Mouse (Mus musculus): ENCODE measurements around the gene Ctsg. TPM values are rescaled to one million over a fixed set of nuclear protein-coding genes. Genes with fewer than 3 reads are reported as not detected.

Gene Ctsg
- total RNA-seq, 4 experiments from 2014 or later: not detected

Small RNAs within 50 kb of the gene (microRNA-seq; reads per million reads assigned to microRNA genes)
- 0 reads per million in 2 experiments for gene Mir6949

Other genes starting within 250 kb of the Ctsg start
- gene Nynrin, start 248.6 kb downstream of the Ctsg start, total RNA-seq (2022): 10 to 100 TPM; 14.3 to 23.2 (median 17.2) TPM
- gene Cbln3, start 218.2 kb downstream of the Ctsg start, total RNA-seq (2022): under 1 TPM in 3 of 4 experiments, not detected in 1; 0.05 to 0.22 (median 0.06) TPM
- 10 to 100 TPM; 19.1 to 27.2 (median 25.1) TPM for gene Khnyn, start 217.6 kb downstream of the Ctsg start, total RNA-seq (2022)
- 10 to 100 TPM; 65.6 to 78.4 (median 73.2) TPM for gene Sdr39u1, start 202.3 kb downstream of the Ctsg start, total RNA-seq (2022)
- gene Cma1, start 157.9 kb downstream of the Ctsg start, total RNA-seq (2022): 1 to 10 TPM in 3 of 4 experiments, under 1 TPM in 1; 0.99 to 3.0 (median 1.8) TPM
- gene Cma2, start 151.6 kb downstream of the Ctsg start, total RNA-seq (2022): under 1 TPM in 1 of 4 experiments, not detected in 3; 0.48 TPM
- gene Mcpt1, start 84.6 kb downstream of the Ctsg start, total RNA-seq (2022): not detected
- not detected for gene Mcpt9, start 72.1 kb downstream of the Ctsg start, total RNA-seq (2022)
- gene Mcpt2, start 60.5 kb downstream of the Ctsg start, total RNA-seq (2022): not detected
- gene Mcpt4, start 40.3 kb downstream of the Ctsg start, total RNA-seq (2022): 1 to 10 TPM in 3 of 4 experiments, under 1 TPM in 1; 0.74 to 3.0 (median 1.8) TPM
- not detected for gene Mcpt8, start 17.3 kb downstream of the Ctsg start, total RNA-seq (2022)
- gene Gzme, start 18.1 kb upstream of the Ctsg start, total RNA-seq (2022): not detected
- not detected for gene Gzmd, start 30.0 kb upstream of the Ctsg start, total RNA-seq (2022)
- gene Gzmg, start 57.0 kb upstream of the Ctsg start, total RNA-seq (2022): not detected
- gene Gzmn, start 72.0 kb upstream of the Ctsg start, total RNA-seq (2022): not detected
- gene Gzmf, start 108.8 kb upstream of the Ctsg start, total RNA-seq (2022): not detected
- gene Gzmc, start 132.1 kb upstream of the Ctsg start, total RNA-seq (2022): not detected
- gene Gzmb, start 159.7 kb upstream of the Ctsg start, total RNA-seq (2022): under 1 TPM; 0.19 to 0.40 (median 0.37) TPM

All from adrenal gland, adult 8-10 months (tissue).